Mouse (Mus musculus) neural tube, embryonic 13.5 days (tissue): ENCODE measurements around the gene Ddx20. TPM values are rescaled to one million over a fixed set of nuclear protein-coding genes. Genes with fewer than 3 reads are reported as not detected.
A peak's percentile ranks its signal among the peaks of the same experiment; 100 is the strongest.
"Not testable (repeated sequence)": the region's sequence is repeated elsewhere in the genome, so short reads cannot be mapped to it uniquely, and the experiment has no call there.

Experiments used
- ATAC-seq: fragments of 200-750 bp; cut with Nextera tagmentation; 2 replicates; pipeline ENCODE4 v1.8.0; 2017; ENCODE audit warnings: low read depth, mild to moderate bottlenecking, moderate TSS enrichment, moderate library complexity
- H3K27ac ChIP-seq: fragments of 300-500 bp; sonication (generic); replicated peaks from 2 replicates; pipeline ENCODE4 v1.5.1; 2015; ENCODE audit warnings: moderate library complexity, mild to moderate bottlenecking, inconsistent platforms
- H3K27me3 ChIP-seq: fragments of 300-500 bp; sonication (generic); 2 replicates; pipeline ENCODE4 v1.6.1; 2015; ENCODE audit warnings: mild to moderate bottlenecking, inconsistent platforms
- H3K36me3 ChIP-seq: fragments of 300-500 bp; sonication (generic); 2 replicates; pipeline ENCODE4 v1.6.1; 2015; ENCODE audit warnings: mild to moderate bottlenecking, inconsistent platforms
- H3K4me1 ChIP-seq: fragments of 300-500 bp; sonication (generic); replicated peaks from 2 replicates; pipeline ENCODE4 v1.6.1; 2015; ENCODE audit warnings: inconsistent platforms
- H3K4me2 ChIP-seq: fragments of 300-500 bp; sonication (generic); 2 replicates; pipeline ENCODE4 v1.6.1; 2015; ENCODE audit warnings: inconsistent platforms, mild to moderate bottlenecking, moderate library complexity
- H3K4me3 ChIP-seq: fragments of 300-500 bp; sonication (generic); 2 replicates; pipeline ENCODE4 v1.5.1; 2015; ENCODE audit warnings: mild to moderate bottlenecking, inconsistent platforms
- H3K9ac ChIP-seq: fragments of 300-500 bp; sonication (generic); 2 replicates; pipeline ENCODE4 v1.6.1; 2015; ENCODE audit warnings: moderate library complexity, mild to moderate bottlenecking, inconsistent platforms
- H3K9me3 ChIP-seq: fragments of 300-500 bp; sonication (generic); 2 replicates; pipeline ENCODE4 v1.6.1; 2016; ENCODE audit warnings: inconsistent platforms
- WGBS: fragments of 180-500 bp; shearing (Covaris S2); methylation state at CpG from one replicate; pipeline ENCODE4 v1.1.7; 2015; 5-methylcytosine and 5-hydroxymethylcytosine counted together
- polyA plus RNA-seq: library from polyadenylated mRNA; unstranded; fragments of >200 nt; fragmentation: Nextera tagmentation; extraction: Ambion mirVana; gene quantifications from 2 replicates; pipeline ENCODE4 v1.2.1, GENCODE M21; 2015

Ddx20 gene
- polyA plus RNA-seq, 1 experiment from 2014 or later: 24.9 TPM

DNA sequence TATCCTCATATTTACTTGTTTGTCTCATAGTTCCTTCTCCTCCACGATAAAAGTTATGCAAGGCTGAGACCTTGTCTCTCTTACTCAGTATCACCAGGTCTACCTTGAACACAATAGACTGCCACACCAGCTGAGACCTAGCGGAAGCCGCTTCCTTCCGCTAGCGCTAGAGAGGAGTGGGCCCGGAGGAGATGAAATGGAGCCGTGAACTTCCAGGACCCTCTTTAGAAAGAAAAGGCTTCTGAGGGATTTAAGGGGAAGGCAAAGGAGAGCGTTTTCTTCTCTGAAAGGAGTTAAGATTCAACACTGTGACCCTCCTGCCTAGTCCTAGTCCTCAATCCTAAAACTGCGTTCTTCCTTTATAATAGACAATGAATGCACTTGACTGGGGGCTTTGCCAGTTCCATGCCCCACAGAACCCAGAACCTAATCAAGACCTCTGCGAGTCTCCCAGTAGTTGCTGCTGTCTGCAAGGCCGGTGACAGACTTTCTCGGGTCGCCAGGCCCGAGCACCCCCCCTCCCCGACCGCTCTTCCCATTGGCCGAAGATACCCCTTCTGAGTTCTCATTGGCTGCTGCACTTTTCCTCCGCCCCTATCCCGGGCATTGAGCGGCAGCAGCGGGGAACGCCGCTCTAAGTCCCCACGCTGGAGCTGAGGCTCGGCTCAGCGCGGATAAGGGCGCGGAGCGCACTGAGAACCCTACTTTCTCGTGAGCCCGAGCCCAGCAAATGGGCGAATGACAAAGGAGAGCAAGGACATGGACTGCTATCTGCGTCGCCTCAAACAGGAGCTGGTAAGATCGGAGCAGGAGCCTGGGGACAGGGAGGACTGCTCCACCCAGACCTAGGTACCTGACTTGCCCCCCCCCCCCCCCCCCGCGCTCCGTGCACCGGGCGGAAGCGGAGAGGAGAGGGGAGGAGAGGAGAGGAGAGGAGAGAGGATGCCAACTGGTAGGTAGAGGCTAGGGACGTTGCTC is 16.9 kb upstream of the Ddx20 start, which contains the start of gene Inka2:
Gene Inka2, plus strand, starts transcription at position 569 of the 978 bp plus-strand sequence.
- WGBS: 2% methylated on average over 39 of the region's 43 CpGs
- Histone ChIP-seq H3K36me3 (no peaks in the 10 kb centered on the region), H3K4me2 (peak within 1 kb of the TSS; percentile 91), H3K4me1 (peaks cover 44% of the 10 kb centered on the region), H3K27ac (peak within 1 kb of the TSS; percentile 71), H3K27me3 (peaks cover 50% of the 10 kb centered on the region), H3K9ac (peak within 1 kb of the TSS; percentile 74), H3K9me3 (no peaks in the 10 kb centered on the region), H3K4me3 (peak within 1 kb of the TSS; percentile 52)
- ATAC-seq: peak; percentile 96

DNA sequence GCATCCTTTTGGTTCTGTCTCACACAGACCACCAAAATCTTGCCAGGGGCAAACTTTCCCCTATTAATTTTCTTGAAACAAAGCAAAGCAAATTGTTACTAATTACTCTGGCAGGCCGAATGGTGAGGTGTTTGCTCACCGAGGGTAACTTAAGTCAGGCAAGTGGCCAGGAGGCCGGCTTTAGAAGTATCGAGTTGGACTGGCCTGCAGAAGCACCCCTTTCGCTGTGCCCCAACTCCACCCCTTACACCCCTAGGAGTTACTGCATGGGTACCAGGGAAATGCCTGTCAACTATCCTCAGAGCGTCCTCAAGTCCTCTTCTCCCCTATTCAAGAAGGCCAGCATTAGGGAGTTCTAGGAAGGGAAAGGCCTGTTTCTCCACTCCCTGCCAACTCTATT is 16.2 kb upstream of the Ddx20 start:
- Histone ChIP-seq H3K27ac (no peak overlapping the region), H3K27me3 (peaks cover 50% of the 10 kb centered on the region), H3K4me2 (peak overlapping the region; percentile 91; the same call in 1 of the 2 replicates), H3K4me1 (peaks cover 44% of the 10 kb centered on the region), H3K9me3 (no peaks in the 10 kb centered on the region), H3K36me3 (no peaks in the 10 kb centered on the region), H3K9ac (no peak overlapping the region), H3K4me3 (no peak overlapping the region)
- WGBS: 51% methylated on average over 6 of the region's 6 CpGs
- ATAC-seq: no peak

DNA sequence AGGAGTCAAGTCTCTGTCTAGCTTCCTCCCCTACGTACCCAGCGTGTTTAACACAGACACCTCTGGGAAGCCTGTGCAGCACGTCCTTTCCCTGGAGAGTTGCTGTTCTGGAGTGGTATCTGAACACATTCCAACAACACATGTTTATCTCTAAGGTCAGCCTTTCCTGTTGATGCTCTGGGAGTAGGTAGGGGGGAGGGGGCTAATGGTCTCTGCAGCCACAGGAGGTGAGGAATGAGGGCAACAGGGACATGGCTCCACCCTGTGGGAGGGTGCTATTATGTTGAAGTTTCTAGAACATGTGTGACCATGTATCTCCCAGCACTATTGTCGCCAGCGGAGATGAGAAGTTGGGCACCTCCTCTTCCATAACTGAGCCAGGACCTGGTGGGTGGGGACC is 14.0 kb upstream of the Ddx20 start:
- no peak for ATAC-seq
- peaks cover 43% of the 10 kb centered on the region for H3K27me3 ChIP-seq
- no peaks in the 10 kb centered on the region for H3K9me3 ChIP-seq
- WGBS: 66% methylated on average over 5 of the region's 5 CpGs
- no peak overlapping the region for H3K27ac ChIP-seq
- H3K4me1 ChIP-seq: peaks cover 38% of the 10 kb centered on the region
- no peak overlapping the region for H3K4me3 ChIP-seq
- no peaks in the 10 kb centered on the region for H3K36me3 ChIP-seq
- no peak overlapping the region for H3K4me2 ChIP-seq
- H3K9ac ChIP-seq: no peak overlapping the region

DNA sequence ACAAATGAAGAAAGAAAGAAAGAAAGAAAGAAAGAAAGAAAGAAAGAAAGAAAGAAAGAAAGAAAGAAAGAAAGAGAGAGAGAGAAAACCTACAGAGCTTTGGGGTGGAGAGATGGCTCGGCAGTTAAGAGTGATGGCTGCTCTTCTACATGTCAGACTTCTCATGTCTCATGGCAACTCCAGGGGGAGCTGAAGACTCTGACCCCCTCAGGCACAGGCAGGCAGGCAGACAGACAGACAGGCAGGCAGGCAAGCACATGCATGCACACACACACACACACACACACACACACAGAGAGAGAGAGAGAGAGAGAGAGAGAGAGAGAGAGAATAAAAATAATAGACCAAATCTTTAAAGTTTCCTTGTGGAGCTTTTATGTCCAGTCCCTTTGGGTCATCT is 13.4 kb upstream of the Ddx20 start:
- not testable (repeated sequence) for H3K4me3 ChIP-seq, H3K4me2 ChIP-seq, H3K36me3 ChIP-seq, H3K9me3 ChIP-seq, H3K9ac ChIP-seq, H3K27ac ChIP-seq, ATAC-seq
- Histone ChIP-seq H3K27me3 (peaks cover 37% of the 10 kb centered on the region), H3K4me1 (peaks cover 39% of the 10 kb centered on the region)
- WGBS: 45% methylated on average over 1 of the region's 1 CpGs

DNA sequence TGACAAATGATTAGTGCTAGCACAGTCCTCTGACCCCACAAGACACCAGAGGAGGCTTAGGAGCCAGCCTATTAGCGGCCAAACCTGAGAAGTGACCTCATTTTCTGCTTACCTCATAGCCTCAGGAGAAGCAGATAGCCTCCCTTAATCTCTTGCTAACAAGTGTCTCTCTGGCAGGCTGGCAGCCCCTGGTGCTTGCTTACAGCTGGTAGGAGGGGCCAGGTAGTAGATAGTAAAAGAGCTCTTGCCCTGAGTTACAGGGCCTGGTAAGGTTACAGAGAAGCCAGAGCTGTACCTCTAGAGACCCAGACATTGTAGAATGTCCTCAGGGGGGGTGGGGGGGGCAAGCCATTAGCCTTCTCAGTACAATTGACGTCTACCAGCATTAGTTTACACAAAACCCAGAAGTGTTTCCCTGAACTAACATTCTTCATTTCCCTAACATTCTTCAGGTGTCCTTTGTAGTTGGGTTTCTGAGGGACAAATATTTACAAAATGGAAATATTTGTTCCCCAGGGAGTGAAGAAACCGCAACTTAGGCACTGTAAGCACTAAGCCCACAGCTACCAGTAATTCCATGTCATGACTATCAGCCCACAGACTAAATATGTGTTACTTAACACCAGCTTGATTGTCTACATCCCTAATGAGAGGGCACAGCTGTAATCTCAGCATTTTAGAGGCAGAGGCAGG is 12.0 kb upstream of the Ddx20 start:
- ATAC-seq: no peak
- Histone ChIP-seq H3K27ac (no peak overlapping the region), H3K9ac (no peak overlapping the region), H3K36me3 (no peaks in the 10 kb centered on the region), H3K4me2 (no peak overlapping the region), H3K4me3 (no peak overlapping the region), H3K4me1 (peaks cover 39% of the 10 kb centered on the region), H3K9me3 (no peaks in the 10 kb centered on the region), H3K27me3 (peaks cover 38% of the 10 kb centered on the region)
- 61% methylated on average over 3 of the region's 3 CpGs for WGBS

DNA sequence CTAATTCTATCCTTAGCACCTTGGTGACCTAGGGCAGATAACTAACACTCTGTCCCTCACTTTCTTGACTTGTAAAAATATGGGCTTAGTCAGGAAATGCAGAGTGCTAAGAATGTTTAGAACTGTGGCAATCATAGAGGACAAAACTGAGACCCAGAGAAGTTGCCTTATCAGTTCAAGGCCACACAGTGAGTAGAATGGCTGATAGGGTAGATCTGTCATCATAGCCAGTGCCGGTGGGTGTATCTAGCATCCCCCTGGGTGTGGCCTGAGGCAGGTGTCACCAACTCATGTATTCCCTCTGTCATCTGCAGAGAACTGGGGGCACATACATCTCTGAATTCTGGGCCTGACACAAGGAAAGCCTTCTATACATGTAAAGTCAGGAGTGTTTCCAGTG is 10.9 kb upstream of the Ddx20 start:
- H3K36me3 ChIP-seq: no peaks in the 10 kb centered on the region
- peaks cover 34% of the 10 kb centered on the region for H3K27me3 ChIP-seq
- H3K4me2 ChIP-seq: no peak overlapping the region
- H3K4me1 ChIP-seq: peaks cover 29% of the 10 kb centered on the region
- ATAC-seq: no peak
- H3K4me3 ChIP-seq: no peak overlapping the region
- WGBS: 89% methylated on average over 1 of the region's 1 CpGs
- no peak overlapping the region for H3K27ac ChIP-seq
- no peaks in the 10 kb centered on the region for H3K9me3 ChIP-seq
- H3K9ac ChIP-seq: no peak overlapping the region

DNA sequence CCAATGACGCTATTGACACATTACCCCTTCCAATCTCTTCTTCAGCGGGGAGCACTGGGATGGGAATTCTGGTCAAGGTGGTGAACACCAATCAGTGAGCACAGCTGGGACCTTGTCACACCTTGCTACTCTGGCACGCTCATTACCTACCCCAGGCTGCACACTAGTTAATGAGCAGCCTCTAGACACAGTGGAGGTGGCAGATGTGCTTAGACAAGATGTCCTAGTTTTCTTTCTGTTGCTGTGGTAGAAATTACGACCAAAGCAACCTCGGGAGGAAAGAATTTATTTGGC is 9.7 kb upstream of the Ddx20 start:
- Histone ChIP-seq H3K4me1 (peaks cover 29% of the 10 kb centered on the region), H3K27me3 (peaks cover 33% of the 10 kb centered on the region), H3K9ac (no peak overlapping the region), H3K4me2 (no peak overlapping the region), H3K27ac (no peak overlapping the region), H3K4me3 (no peak overlapping the region), H3K36me3 (no peaks in the 10 kb centered on the region), H3K9me3 (no peaks in the 10 kb centered on the region)
- 73% methylated on average over 5 of the region's 5 CpGs for WGBS
- ATAC-seq: no peak

DNA sequence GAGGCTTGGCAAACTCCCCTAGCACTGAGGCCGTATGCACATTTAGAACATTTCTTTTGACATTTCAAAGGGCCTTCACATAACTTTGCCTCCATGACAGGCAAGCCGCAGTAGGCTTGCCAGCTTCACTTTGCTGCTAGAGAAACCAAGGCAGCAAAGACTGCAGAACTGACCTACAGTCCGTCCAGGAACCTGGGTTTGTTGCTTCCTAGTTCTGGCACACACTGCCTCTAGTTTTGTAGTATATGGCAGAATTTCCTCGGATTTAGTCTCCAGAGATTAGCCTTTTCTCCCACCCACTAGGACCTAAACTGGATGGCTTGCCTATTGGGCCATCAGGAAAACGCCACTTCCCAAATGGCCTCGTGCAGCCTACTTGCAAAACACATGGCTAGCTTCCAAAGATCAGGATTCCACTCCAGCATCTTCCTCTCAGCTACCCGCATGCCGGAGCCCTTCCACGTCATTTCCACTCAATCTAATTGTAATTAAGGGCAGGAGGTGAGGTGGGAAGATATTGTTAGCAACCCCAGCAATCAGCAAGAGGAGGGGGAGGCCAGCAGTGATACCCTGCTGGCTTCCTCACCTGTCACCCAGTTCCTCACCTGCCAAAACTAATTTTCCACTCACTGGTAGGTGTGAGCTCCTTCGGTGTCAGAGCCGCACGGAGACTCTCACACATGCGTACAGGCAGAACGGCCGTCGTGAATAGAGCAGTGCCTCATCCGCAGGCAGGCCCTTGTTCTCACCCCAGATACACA is 9.2 kb upstream of the Ddx20 start:
- 66% methylated on average over 17 of the region's 17 CpGs for WGBS
- ATAC-seq: no peak
- H3K36me3 ChIP-seq: no peaks in the 10 kb centered on the region
- H3K9me3 ChIP-seq: no peaks in the 10 kb centered on the region
- H3K27ac ChIP-seq: 0 out of 2 replicates have a peak overlapping the region, but pooled peaks have one; percentile 38
- peak overlapping the region; percentile 39 for H3K4me2 ChIP-seq
- H3K4me1 ChIP-seq: peaks cover 29% of the 10 kb centered on the region
- no peak overlapping the region for H3K4me3 ChIP-seq
- H3K9ac ChIP-seq: peak overlapping the region; percentile 43; the same call in 1 of the 2 replicates
- peaks cover 27% of the 10 kb centered on the region for H3K27me3 ChIP-seq

DNA sequence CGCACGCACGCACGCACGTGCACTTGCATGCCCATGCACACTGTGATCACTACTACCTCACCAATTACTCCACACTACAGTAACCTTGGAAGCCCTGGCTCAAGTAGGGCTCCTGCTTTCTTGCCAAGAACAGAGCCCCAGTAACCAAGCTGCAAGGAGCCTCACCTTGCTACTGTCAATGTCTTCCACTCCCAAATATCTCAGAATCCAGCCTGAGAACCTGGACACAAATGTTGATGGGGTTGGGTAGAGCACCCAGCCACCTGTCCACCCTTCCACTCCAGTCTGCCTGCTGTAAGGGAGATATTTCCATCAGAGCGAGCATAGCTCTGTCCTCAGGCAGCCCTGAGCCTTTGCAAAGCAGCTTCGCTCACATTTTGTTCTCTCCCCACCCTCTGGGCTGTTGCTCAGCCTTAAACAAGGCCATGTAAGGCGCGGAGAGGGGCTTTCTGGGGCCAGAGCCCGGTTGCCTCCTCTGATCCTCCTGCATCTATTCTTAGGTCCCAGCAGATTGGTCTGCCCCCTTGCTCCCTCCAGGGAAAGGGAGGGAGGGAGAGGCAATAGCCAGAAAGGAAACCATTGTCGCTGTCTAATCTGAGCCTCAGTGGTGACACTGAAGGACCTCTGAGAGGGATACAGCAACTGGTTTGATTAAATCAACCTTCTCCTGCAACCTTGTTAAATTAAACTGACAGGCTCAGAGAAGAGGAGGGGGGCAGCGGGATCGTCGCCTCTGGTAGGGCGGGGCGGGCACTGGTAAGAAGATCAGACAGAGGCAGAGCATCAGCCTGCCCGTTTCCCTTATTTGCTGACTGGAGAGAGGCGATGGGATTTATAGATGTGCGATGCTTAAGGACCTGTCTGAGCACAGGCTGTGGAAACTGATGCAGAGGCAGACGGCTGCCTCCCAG is 8.4 kb upstream of the Ddx20 start:
- ATAC-seq: peak; percentile 47; the same call in 1 of the 2 replicates
- peak overlapping the region; percentile 43 for H3K9ac ChIP-seq
- H3K4me2 ChIP-seq: peak overlapping the region; percentile 39
- WGBS: 32% methylated on average over 20 of the region's 20 CpGs
- H3K36me3 ChIP-seq: no peaks in the 10 kb centered on the region
- H3K27me3 ChIP-seq: peaks cover 23% of the 10 kb centered on the region
- peaks cover 29% of the 10 kb centered on the region for H3K4me1 ChIP-seq
- peak overlapping the region; percentile 38; the same call in 1 of the 2 replicates for H3K27ac ChIP-seq
- no peak overlapping the region for H3K4me3 ChIP-seq
- no peaks in the 10 kb centered on the region for H3K9me3 ChIP-seq

DNA sequence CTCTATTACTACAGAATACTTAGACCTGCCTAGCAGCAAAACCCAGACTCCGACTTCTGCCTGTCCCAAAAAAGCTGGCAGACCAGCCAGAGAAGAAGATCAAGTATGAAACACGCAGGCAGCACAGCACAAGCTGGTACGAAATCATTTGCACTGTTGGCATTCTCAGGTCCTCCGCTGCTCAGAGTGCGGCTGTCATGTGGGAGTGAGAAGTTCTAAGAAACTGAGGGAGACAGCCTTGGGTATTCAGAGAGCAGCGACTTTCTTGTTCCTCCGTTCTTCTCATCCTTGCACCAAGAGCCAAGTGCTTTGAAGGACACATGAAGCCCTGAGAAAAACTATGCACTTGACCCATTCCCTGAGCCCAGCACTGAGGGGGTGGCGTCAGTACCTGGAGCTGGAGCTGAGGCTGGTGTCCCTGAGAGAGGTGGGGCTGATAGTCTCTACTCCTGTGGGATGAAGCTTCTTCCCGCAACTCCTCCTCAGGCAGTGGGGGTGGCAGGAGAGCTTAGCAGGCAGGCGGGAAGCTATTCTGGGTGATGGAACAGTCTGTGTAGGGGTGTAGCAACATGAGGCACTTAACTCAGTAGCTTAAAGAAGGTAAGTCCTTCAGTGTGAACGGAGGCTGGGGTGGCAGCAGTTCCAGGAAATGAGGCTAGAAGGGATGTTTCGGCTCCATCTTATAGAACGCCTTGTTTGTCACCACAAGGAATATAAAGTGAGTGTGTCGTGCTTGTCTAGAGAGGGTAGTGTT is 6.1 kb upstream of the Ddx20 start:
- Histone ChIP-seq H3K27me3 (peaks cover 23% of the 10 kb centered on the region), H3K4me1 (peaks cover 29% of the 10 kb centered on the region), H3K4me2 (no peak overlapping the region), H3K36me3 (no peaks in the 10 kb centered on the region), H3K4me3 (no peak overlapping the region), H3K9me3 (no peaks in the 10 kb centered on the region), H3K27ac (no peak overlapping the region), H3K9ac (no peak overlapping the region)
- WGBS: 82% methylated on average over 14 of the region's 14 CpGs
- no peak for ATAC-seq
